Mouse (Mus musculus) heart, adult 2 months (tissue): ENCODE results near the gene Abca8a. TPM values are rescaled to one million over a fixed set of nuclear protein-coding genes. Genes with fewer than 3 reads are reported as not detected.

Experiments
- DNase-seq, 2 experiments: peaks; one replicate each; pipeline ENCODE4 v3.0.0; 2021
- H3K27ac ChIP-seq: fragments of 200-600 bp; 2 replicates; pipeline ENCODE4 v1.8.1; 2022
- H3K27me3 ChIP-seq: fragments of 200-500 bp; 2 replicates; pipeline ENCODE4 v1.6.1; 2012; ENCODE audit warnings: mild to moderate bottlenecking, low read length, inconsistent platforms, mixed read lengths; ENCODE audit not compliant: control insufficient read depth, insufficient read depth
- H3K36me3 ChIP-seq: fragments of 200-500 bp; 2 replicates; pipeline ENCODE4 v1.6.1; 2012; ENCODE audit warnings: low read length, inconsistent platforms; ENCODE audit not compliant: control insufficient read depth, insufficient read depth
- H3K4me1 ChIP-seq: fragments of 200-500 bp; 2 replicates; pipeline ENCODE4 v1.6.1; 2011; ENCODE audit warnings: low read length; ENCODE audit not compliant: control insufficient read depth, insufficient read depth
- H3K4me3 ChIP-seq: fragments of 200-600 bp; 2 replicates; pipeline ENCODE4 v1.8.1; 2022
- H3K79me2 ChIP-seq: fragments of 200-500 bp; replicated peaks from 2 replicates; pipeline ENCODE4 v1.6.1; 2012; ENCODE audit warnings: mild to moderate bottlenecking, inconsistent platforms, low read length, moderate library complexity, mixed read lengths; ENCODE audit not compliant: control insufficient read depth, insufficient read depth
- H3K9ac ChIP-seq: fragments of 200-500 bp; 2 replicates; pipeline ENCODE4 v1.6.1; 2012; ENCODE audit warnings: low read depth, mild to moderate bottlenecking, control low read depth, inconsistent platforms, low read length, mixed read lengths
- CTCF ChIP-seq: fragments of 200-600 bp; IDR thresholded peaks from 2 replicates; pipeline ENCODE4 v1.8.1; 2022; ENCODE audit warnings: antibody characterized with exemption, mild to moderate bottlenecking, moderate library complexity
- EP300 ChIP-seq: fragments of 200-500 bp; IDR thresholded peaks from 2 replicates; pipeline ENCODE4 v1.6.1; 2011; ENCODE audit warnings: low read depth, low read length, control low read depth; ENCODE audit not compliant: insufficient read depth
- POLR2A ChIP-seq: fragments of 200-500 bp; IDR thresholded peaks from 2 replicates; pipeline ENCODE4 v1.6.1; 2011; ENCODE audit warnings: mild to moderate bottlenecking, low read depth, low read length, control low read depth; ENCODE audit not compliant: insufficient read depth
- WGBS: fragments of 180-500 bp; shearing (Covaris S2); methylation state at CpG from one replicate; pipeline ENCODE4 v1.1.7; 2018; 5-methylcytosine and 5-hydroxymethylcytosine counted together
- intact Hi-C: fragments of 180-260 bp; cut with DNase I; formaldehyde crosslinking; loops from one replicate; pipeline ENCODE4 v1.15.1; 2025
- polyA plus RNA-seq: library from polyadenylated mRNA; depleted of rRNA; stranded (reverse); fragments of >200 nt; gene quantifications from 2 replicates; pipeline ENCODE4 v1.2.3, GENCODE M21; 2012; rRNA removed
- total RNA-seq, 2 experiments: library from RNA; stranded (reverse); gene quantifications; 2 replicates each; pipeline ENCODE4 v1.2.3; 2021

The Abca8a gene
- total and polyA plus RNA-seq, 3 experiments = 32.6 to 37.5 (median 32.7) TPM

DNA sequence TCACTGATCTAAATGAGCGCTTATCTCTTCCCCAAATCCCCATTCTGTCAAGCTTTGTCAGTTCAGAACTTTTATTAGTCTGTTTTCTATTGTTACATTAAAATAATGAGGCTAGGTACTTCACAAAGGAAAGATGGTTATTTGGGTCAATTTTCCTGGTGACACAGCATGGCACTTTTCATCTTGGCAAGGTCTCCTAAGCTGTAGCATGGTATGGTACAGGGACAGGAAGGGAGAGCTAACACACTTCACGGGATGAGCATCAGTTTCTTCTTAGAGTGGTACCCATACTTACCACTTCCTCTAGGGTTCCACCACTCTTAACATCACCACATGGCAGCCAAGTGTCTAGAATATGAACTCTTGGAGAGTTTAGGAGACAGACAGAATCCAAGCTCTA, 113.9 kb downstream of the Abca8a start:
- Histone ChIP-seq H3K36me3 (no peaks in the 10 kb centered on the region), H3K9ac (no peak overlapping the region), H3K27ac (no peak overlapping the region), H3K4me1 (no peaks in the 10 kb centered on the region), H3K4me3 (no peak overlapping the region), H3K79me2 (no peaks in the 10 kb centered on the region), H3K27me3 (no peaks in the 10 kb centered on the region)
- no peak for TF ChIP-seq EP300
- TF ChIP-seq CTCF = no peak
- no peak for TF ChIP-seq POLR2A
- intact Hi-C loops = no loop called here
- WGBS = 90% methylated on average over 2 of the region's 2 CpGs
- DNase-seq = no peak

Other genes with a start within 250 kb of the Abca8a start
- 1 to 10 TPM; 6.9 to 8.8 TPM for gene Abca8b, start 100.1 kb downstream of the Abca8a start, total RNA-seq
- 2.9 and 6.9 TPM in 2 replicates for gene Abca8b, start 100.1 kb downstream of the Abca8a start, polyA plus RNA-seq
- gene Abca9, start 72.2 kb upstream of the Abca8a start, total RNA-seq = 10 to 100 TPM in 1 of 2 experiments, 1 to 10 TPM in 1; 9.3 to 12.5 TPM
- gene Abca9, start 72.2 kb upstream of the Abca8a start, polyA plus RNA-seq = 3.0 and 8.1 TPM in 2 replicates
- gene Abca6, start 155.8 kb upstream of the Abca8a start, total RNA-seq = 1 to 10 TPM; 4.0 to 6.5 TPM
- gene Abca6, start 155.8 kb upstream of the Abca8a start, polyA plus RNA-seq = 1.5 and 4.5 TPM in 2 replicates
- gene Abca5, start 241.7 kb upstream of the Abca8a start, total RNA-seq = 1 to 10 TPM; 6.7 to 9.1 TPM
- gene Abca5, start 241.7 kb upstream of the Abca8a start, polyA plus RNA-seq = 1.2 and 2.3 TPM in 2 replicates